Mouse (Mus musculus) megakaryocyte progenitor cell, adult 5-6 weeks (primary cell): Measurements from ENCODE around the gene Speer4e. TPM values are rescaled to one million over a fixed set of nuclear protein-coding genes. Genes with fewer than 3 reads are reported as not detected.
"Not testable (repeated sequence)": the region's sequence is repeated elsewhere in the genome, so short reads cannot be mapped to it uniquely, and the experiment has no call there.

Experiments used
- ATAC-seq: replicated peaks from 2 replicates; pipeline ENCODE4 v1.8.0; 2016; ENCODE audit warnings: mild to moderate bottlenecking, moderate TSS enrichment, inconsistent platforms; ENCODE audit not compliant: poor library complexity
- total RNA-seq, 2 experiments: library from RNA; stranded (forward) in 1 of 2; stranded (reverse) in 1 of 2; fragments of 157-497, 149-512 nt in 1 of 2; fragments of 200-1000 nt in 1 of 2; gene quantifications; 2 replicates each; pipeline versions ENCODE4 v1.2.3 to v1.2.4; 2015 to 2017

Speer4e gene
- total RNA-seq, 2 experiments from 2014 or later, result not detected

DNA sequence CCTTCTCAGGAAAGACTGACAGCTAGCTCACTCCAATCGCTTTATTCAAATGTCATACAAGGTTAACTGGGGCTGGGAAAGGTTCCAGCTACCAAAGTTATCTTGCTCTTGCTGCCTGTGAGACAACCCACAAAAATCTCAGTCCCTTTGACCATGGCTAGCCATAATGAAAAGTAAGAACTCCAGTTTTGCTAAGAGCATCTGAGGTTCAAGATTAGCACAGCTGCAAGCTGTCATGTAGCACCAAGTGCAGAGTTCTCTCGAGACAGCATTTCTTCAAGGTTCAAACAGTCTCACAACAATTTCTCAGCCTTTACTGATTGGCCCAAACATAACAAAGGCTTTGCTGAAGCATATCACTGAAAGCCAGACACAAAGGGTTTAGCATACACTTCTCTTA is 52.9 kb downstream of the Speer4e start:
- ATAC-seq, result not testable (repeated sequence)

Other genes with a start within 250 kb of the Speer4e start
- gene Gm9758, start 23.5 kb downstream of the Speer4e start, total RNA-seq (2015), result not detected in 2 replicates
- gene Gm9758, start 23.5 kb downstream of the Speer4e start, total RNA-seq (2017), result not detected in 2 replicates
- not detected in 2 replicates for gene Gm10354, start 40.5 kb upstream of the Speer4e start, total RNA-seq (2015)
- not detected in 2 replicates for gene Gm10354, start 40.5 kb upstream of the Speer4e start, total RNA-seq (2017)
- not detected in 2 replicates for gene Gm17019, start 94.6 kb upstream of the Speer4e start, total RNA-seq (2015)
- not detected in 2 replicates for gene Gm17019, start 94.6 kb upstream of the Speer4e start, total RNA-seq (2017)